Mouse (Mus musculus): ENCODE measurements around the gene 4933403O08Rik. TPM values are rescaled to one million over a fixed set of nuclear protein-coding genes. Genes with fewer than 3 reads are reported as not detected.

Gene 4933403O08Rik
- polyA plus RNA-seq (2014; fragmentation: Nextera tagmentation; extraction: Ambion mirVana) = 0.21 and 0.28 TPM in 2 replicates

DNA sequence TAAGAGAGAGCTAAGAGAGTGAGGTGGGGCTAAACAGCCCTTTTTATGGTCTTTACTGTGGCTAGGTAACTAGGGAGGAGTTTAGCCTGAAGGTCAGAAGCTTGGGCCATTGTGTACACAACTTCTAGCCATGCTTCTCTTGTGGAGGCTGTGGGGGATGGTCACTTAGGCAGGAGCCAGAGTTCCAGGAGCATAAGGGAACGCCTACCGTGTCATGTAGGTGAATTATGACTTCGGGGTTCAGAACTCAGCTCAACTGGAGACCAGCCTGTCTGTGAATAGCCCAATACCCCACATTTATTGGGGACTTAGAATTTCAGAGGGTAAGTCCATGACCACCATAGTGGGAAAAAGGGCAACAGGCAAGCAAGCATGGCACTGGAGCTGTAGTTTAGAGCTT is at the start of gene 4933403O08Rik:
Gene 4933403O08Rik (plus strand): TSS at position 301 of the 400 bp plus-strand sequence.
- no peaks in the 10 kb centered on the region for H3K9me3 ChIP-seq (ENCODE audit: control insufficient read depth, low read length)
- 94% methylated on average over 3 of the region's 3 CpGs for whole genome bisulfite sequencing
- ATAC-seq (ENCODE audit: low read depth) = no peak
- H3K27me3 ChIP-seq (ENCODE audit: control insufficient read depth, insufficient read depth, low read length) = no peaks in the 10 kb centered on the region
- H3K9ac ChIP-seq (replicated peaks; ENCODE audit: low read depth, low read length) = no peak within 1 kb of the TSS
- H3K4me1 ChIP-seq (ENCODE audit: control insufficient read depth, insufficient read depth, low read length) = no peaks in the 10 kb centered on the region
- no peak within 1 kb of the TSS for H3K4me3 ChIP-seq (ENCODE audit: low read depth, low read length)
- no peak within 1 kb of the TSS for H3K4me2 ChIP-seq (ENCODE audit: low read depth, low read length)
- no peak within 1 kb of the TSS for H3K27ac ChIP-seq (ENCODE audit: low read depth, low read length)
- no peaks in the 10 kb centered on the region for H3K36me3 ChIP-seq (ENCODE audit: control insufficient read depth, insufficient read depth, low read length)

DNA sequence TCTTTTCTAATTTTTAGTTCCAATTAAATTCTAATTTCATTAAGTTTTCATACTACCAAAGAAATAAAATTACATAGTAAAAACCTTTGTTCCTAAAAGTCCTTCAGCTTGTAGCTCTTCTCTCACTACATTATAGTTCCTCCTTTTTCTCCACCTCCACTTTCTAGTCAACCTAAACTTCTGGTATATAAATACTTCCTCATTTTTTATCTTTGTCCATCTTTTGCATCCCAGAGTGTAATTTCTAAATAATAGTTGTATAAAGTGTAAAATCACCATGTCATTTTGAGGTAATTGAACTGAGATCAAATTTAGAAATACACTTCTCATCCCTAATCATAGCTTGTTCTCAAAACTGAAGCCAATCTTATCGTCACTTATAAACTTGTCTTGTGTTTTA is 4.1 kb downstream of the 4933403O08Rik start:
- Histone ChIP-seq H3K4me3 (ENCODE audit: low read depth, low read length) (no peak overlapping the region), H3K36me3 (ENCODE audit: control insufficient read depth, insufficient read depth, low read length) (no peaks in the 10 kb centered on the region), H3K9ac (replicated peaks; ENCODE audit: low read depth, low read length) (no peak overlapping the region), H3K9me3 (ENCODE audit: control insufficient read depth, low read length) (no peaks in the 10 kb centered on the region), H3K4me1 (ENCODE audit: control insufficient read depth, insufficient read depth, low read length) (no peaks in the 10 kb centered on the region), H3K27ac (ENCODE audit: low read depth, low read length) (no peak overlapping the region), H3K4me2 (ENCODE audit: low read depth, low read length) (no peak overlapping the region), H3K27me3 (ENCODE audit: control insufficient read depth, insufficient read depth, low read length) (no peaks in the 10 kb centered on the region)
- WGBS = 84% methylated on average over 1 of the region's 1 CpGs
- ATAC-seq (ENCODE audit: low read depth) = no peak

DNA sequence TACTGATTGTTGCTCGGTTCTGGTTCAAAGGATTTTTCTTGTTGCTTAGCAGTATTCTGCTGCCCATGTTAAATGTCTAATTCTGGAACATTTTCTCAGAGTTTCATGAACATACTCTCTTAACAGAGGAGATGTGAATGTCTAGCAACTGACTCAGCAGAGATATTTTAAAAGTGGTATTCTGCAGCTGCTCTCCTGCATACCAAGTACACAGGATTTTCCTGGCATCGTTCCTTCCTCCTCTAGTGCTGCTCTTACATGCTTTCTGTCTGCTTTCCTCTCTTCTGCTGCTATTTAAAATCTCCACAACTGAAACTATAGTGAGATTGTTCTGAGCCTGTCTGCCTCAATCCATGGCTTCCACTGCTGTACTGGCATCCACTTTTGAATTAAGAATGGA is 16.7 kb downstream of the 4933403O08Rik start:
- no peaks in the 10 kb centered on the region for H3K27me3 ChIP-seq (ENCODE audit: control insufficient read depth, insufficient read depth, low read length)
- H3K27ac ChIP-seq (ENCODE audit: low read depth, low read length) = no peak overlapping the region
- H3K4me2 ChIP-seq (ENCODE audit: low read depth, low read length) = no peak overlapping the region
- no peak overlapping the region for H3K9ac ChIP-seq (replicated peaks; ENCODE audit: low read depth, low read length)
- ATAC-seq (ENCODE audit: low read depth) = no peak
- no peaks in the 10 kb centered on the region for H3K36me3 ChIP-seq (ENCODE audit: control insufficient read depth, insufficient read depth, low read length)
- no peaks in the 10 kb centered on the region for H3K9me3 ChIP-seq (ENCODE audit: control insufficient read depth, low read length)
- H3K4me1 ChIP-seq (ENCODE audit: control insufficient read depth, insufficient read depth, low read length) = no peaks in the 10 kb centered on the region
- 76% methylated on average over 2 of the region's 2 CpGs for WGBS
- no peak overlapping the region for H3K4me3 ChIP-seq (ENCODE audit: low read depth, low read length)

GRCm38 (mm10) chrX:112273550-112273949 is 34.7 kb downstream of the 4933403O08Rik start:
- Histone ChIP-seq H3K4me3 (ENCODE audit: low read depth, low read length) (no peak overlapping the region), H3K4me2 (ENCODE audit: low read depth, low read length) (no peak overlapping the region), H3K27ac (ENCODE audit: low read depth, low read length) (no peak overlapping the region), H3K27me3 (ENCODE audit: control insufficient read depth, insufficient read depth, low read length) (no peaks in the 10 kb centered on the region), H3K9me3 (ENCODE audit: control insufficient read depth, low read length) (no peaks in the 10 kb centered on the region), H3K36me3 (ENCODE audit: control insufficient read depth, insufficient read depth, low read length) (no peaks in the 10 kb centered on the region), H3K9ac (replicated peaks; ENCODE audit: low read depth, low read length) (no peak overlapping the region), H3K4me1 (ENCODE audit: control insufficient read depth, insufficient read depth, low read length) (no peaks in the 10 kb centered on the region)
- ATAC-seq (ENCODE audit: low read depth) = no peak
- WGBS = 59% methylated on average over 1 of the region's 1 CpGs

Other genes starting within 250 kb of the 4933403O08Rik start
- gene Tex16, start 228.0 kb upstream of the 4933403O08Rik start, polyA plus RNA-seq (2014; fragmentation: Nextera tagmentation; extraction: Ambion mirVana) = 0.39 and 1.6 TPM in 2 replicates
- 13.3 and 17.6 TPM in 2 replicates for gene Apool, start 72.3 kb downstream of the 4933403O08Rik start, polyA plus RNA-seq (2014; fragmentation: Nextera tagmentation; extraction: Ambion mirVana)
- gene Satl1, start 167.7 kb downstream of the 4933403O08Rik start, polyA plus RNA-seq (2014; fragmentation: Nextera tagmentation; extraction: Ambion mirVana) = not detected in 2 replicates